Mouse (Mus musculus) MEL (cell line): Measurements from ENCODE around the gene Gm49388. TPM values are rescaled to one million over a fixed set of nuclear protein-coding genes. Genes with fewer than 3 reads are reported as not detected.

Experiments
- DNase-seq: peaks from one replicate; pipeline ENCODE4 v3.0.0; 2011; ENCODE audit warnings: low read depth, low spot score
- H3K27ac ChIP-seq: 2 replicates; pipeline ENCODE4 v1.5.1; 2012; ENCODE audit warnings: low read depth, mild to moderate bottlenecking, control low read depth, low read length, moderate library complexity; ENCODE audit not compliant: control insufficient read depth
- H3K27me3 ChIP-seq, 2 experiments: fragments of 150-350 bp in 1 of 2; sonication (generic) in 1 of 2; 2 replicates each; pipeline ENCODE4 v1.6.1; 2012; ENCODE audit warnings: low read length in 2 of 2, mild to moderate bottlenecking in 2 of 2, improper control_type of control experiment in 1 of 2, moderate library complexity in 1 of 2; ENCODE audit not compliant: insufficient read depth in 2 of 2, control insufficient read depth in 1 of 2
- H3K36me3 ChIP-seq, 2 experiments: 2 replicates each; pipeline ENCODE4 v1.6.1; 2012 to 2014; ENCODE audit warnings: low read length in 2 of 2, improper control_type of control experiment in 1 of 2, inconsistent platforms in 1 of 2, mild to moderate bottlenecking in 1 of 2; ENCODE audit not compliant: insufficient read depth in 2 of 2, control insufficient read depth in 1 of 2
- H3K4me1 ChIP-seq, 2 experiments: fragments of 150-350 bp in 1 of 2; sonication (generic) in 1 of 2; 2 replicates each; pipeline ENCODE4 v1.6.1; 2012; ENCODE audit warnings: low read length in 2 of 2, improper control_type of control experiment in 1 of 2, mild to moderate bottlenecking in 1 of 2; ENCODE audit not compliant: insufficient read depth in 2 of 2, control insufficient read depth in 1 of 2
- H3K4me3 ChIP-seq, 2 experiments: fragments of 150-350 bp in 1 of 2; sonication (generic) in 1 of 2; 2 replicates each; pipeline ENCODE4 v1.5.1; 2012; ENCODE audit warnings: low read depth in 2 of 2, low read length in 2 of 2, mild to moderate bottlenecking in 2 of 2, moderate library complexity in 2 of 2, control low read depth in 1 of 2, improper control_type of control experiment in 1 of 2; ENCODE audit not compliant: control insufficient read depth in 1 of 2, insufficient read depth in 1 of 2
- H3K79me2 ChIP-seq: 2 replicates; pipeline ENCODE4 v1.6.1; 2012; ENCODE audit warnings: mild to moderate bottlenecking, low read length, moderate library complexity; ENCODE audit not compliant: control insufficient read depth, poor library complexity, insufficient read depth
- H3K9ac ChIP-seq: 2 replicates; pipeline ENCODE4 v1.6.1; 2012; ENCODE audit warnings: low read depth, mild to moderate bottlenecking, control low read depth, low read length, moderate library complexity; ENCODE audit not compliant: control insufficient read depth, poor library complexity, severe bottlenecking
- H3K9me3 ChIP-seq: fragments of 150-350 bp; sonication (generic); replicated peaks from 2 replicates; pipeline ENCODE4 v1.6.1; 2012; ENCODE audit warnings: mild to moderate bottlenecking, low read length, improper control_type of control experiment, moderate library complexity; ENCODE audit not compliant: insufficient read depth
- BHLHE40 ChIP-seq: IDR thresholded peaks from 2 replicates; pipeline ENCODE4 v1.6.1; 2012; ENCODE audit warnings: low read depth, mild to moderate bottlenecking, inconsistent platforms, low read length, improper control_type of control experiment, borderline replicate concordance
- CHD1 ChIP-seq: IDR thresholded peaks from 2 replicates; pipeline ENCODE4 v1.6.1; 2012; ENCODE audit warnings: low read depth, mild to moderate bottlenecking, inconsistent platforms, low read length, improper control_type of control experiment
- CHD2 ChIP-seq: IDR thresholded peaks from 2 replicates; pipeline ENCODE4 v1.6.1; 2011; ENCODE audit warnings: low read length, improper control_type of control experiment
- ELF1 ChIP-seq: IDR thresholded peaks from 2 replicates; pipeline ENCODE4 v1.6.1; 2014; ENCODE audit warnings: low read depth, mild to moderate bottlenecking, inconsistent platforms, low read length, improper control_type of control experiment, moderate library complexity
- EP300 ChIP-seq, 2 experiments: IDR thresholded peaks; 2 replicates each; pipeline ENCODE4 v1.6.1; 2011; ENCODE audit warnings: improper control_type of control experiment in 2 of 2, low read length in 2 of 2, low read depth in 1 of 2, mild to moderate bottlenecking in 1 of 2
- ETS1 ChIP-seq: IDR thresholded peaks from 2 replicates; pipeline ENCODE4 v1.6.1; 2012; ENCODE audit warnings: low read depth, mild to moderate bottlenecking, inconsistent platforms, low read length, improper control_type of control experiment, moderate library complexity
- GATA1 ChIP-seq: IDR thresholded peaks from 2 replicates; pipeline ENCODE4 v1.6.1; 2011; ENCODE audit warnings: low read depth, low read length, improper control_type of control experiment
- HCFC1 ChIP-seq: IDR thresholded peaks from 2 replicates; pipeline ENCODE4 v1.6.1; 2012; ENCODE audit warnings: low read depth, mild to moderate bottlenecking, inconsistent platforms, low read length, improper control_type of control experiment, moderate library complexity
- KAT2A ChIP-seq: conservative IDR thresholded peaks from 2 replicates; pipeline ENCODE4 v1.6.1; 2012; ENCODE audit warnings: low read depth, low read length, improper control_type of control experiment, inconsistent platforms
- MAX ChIP-seq: IDR thresholded peaks from 2 replicates; pipeline ENCODE4 v1.6.1; 2011; ENCODE audit warnings: low read length, improper control_type of control experiment
- MXI1 ChIP-seq: IDR thresholded peaks from 2 replicates; pipeline ENCODE4 v1.6.1; 2011; ENCODE audit warnings: mild to moderate bottlenecking, low read depth, low read length, improper control_type of control experiment
- MYB ChIP-seq: IDR thresholded peaks from 2 replicates; pipeline ENCODE4 v1.6.1; 2011; ENCODE audit warnings: mild to moderate bottlenecking, low read depth, low read length, improper control_type of control experiment
- MYC ChIP-seq: IDR thresholded peaks from 2 replicates; pipeline ENCODE4 v1.6.1; 2011; ENCODE audit warnings: low read depth, mild to moderate bottlenecking, low read length, improper control_type of control experiment, moderate library complexity
- POLR2A ChIP-seq, 2 experiments: IDR thresholded peaks; 2 replicates each; pipeline ENCODE4 v1.6.1; 2011 to 2012; ENCODE audit warnings: low read length in 2 of 2, mild to moderate bottlenecking in 2 of 2, control low read depth in 1 of 2, improper control_type of control experiment in 1 of 2, low read depth in 1 of 2, moderate library complexity in 1 of 2; ENCODE audit not compliant: control insufficient read depth in 1 of 2, insufficient read depth in 1 of 2, poor library complexity in 1 of 2
- POLR2AphosphoS2 ChIP-seq: IDR thresholded peaks from 2 replicates; pipeline ENCODE4 v1.6.1; 2011; ENCODE audit warnings: low read length, improper control_type of control experiment
- POLR2AphosphoS5 ChIP-seq: IDR thresholded peaks from 2 replicates; pipeline ENCODE4 v1.6.1; 2012; ENCODE audit warnings: low read depth, borderline replicate concordance, mild to moderate bottlenecking, inconsistent platforms, low read length, moderate library complexity, mixed read lengths
- RAD21 ChIP-seq: IDR thresholded peaks from 2 replicates; pipeline ENCODE4 v1.6.1; 2011; ENCODE audit warnings: mild to moderate bottlenecking, low read depth, low read length, improper control_type of control experiment
- RCOR1 ChIP-seq: IDR thresholded peaks from 2 replicates; pipeline ENCODE4 v1.6.1; 2012; ENCODE audit warnings: low read depth, mild to moderate bottlenecking, inconsistent platforms, low read length, improper control_type of control experiment
- SIN3A ChIP-seq: IDR thresholded peaks from 2 replicates; pipeline ENCODE4 v1.6.1; 2012; ENCODE audit warnings: low read length, improper control_type of control experiment, inconsistent platforms
- TAL1 ChIP-seq: IDR thresholded peaks from 2 replicates; pipeline ENCODE4 v1.6.1; 2012; ENCODE audit warnings: mild to moderate bottlenecking, inconsistent platforms, low read length, moderate library complexity, mixed read lengths
- TBP ChIP-seq: IDR thresholded peaks from 2 replicates; pipeline ENCODE4 v1.8.0; 2011; ENCODE audit warnings: low read depth, low read length, improper control_type of control experiment
- TCF12 ChIP-seq: IDR thresholded peaks from 2 replicates; pipeline ENCODE4 v1.6.1; 2014; ENCODE audit warnings: low read depth, mild to moderate bottlenecking, inconsistent platforms, low read length, improper control_type of control experiment, moderate library complexity
- USF1 ChIP-seq: IDR thresholded peaks from 2 replicates; pipeline ENCODE4 v1.6.1; 2014; ENCODE audit warnings: low read depth, mild to moderate bottlenecking, inconsistent platforms, low read length, improper control_type of control experiment, moderate library complexity
- ZC3H11A ChIP-seq: IDR thresholded peaks from 2 replicates; pipeline ENCODE4 v1.6.1; 2012; ENCODE audit warnings: low read depth, mild to moderate bottlenecking, inconsistent platforms, low read length, improper control_type of control experiment
- ZNF384 ChIP-seq: IDR thresholded peaks from 2 replicates; pipeline ENCODE4 v1.6.1; 2012; ENCODE audit warnings: low read depth, mild to moderate bottlenecking, inconsistent platforms, low read length, improper control_type of control experiment
- polyA plus RNA-seq, 2 experiments: library from polyadenylated mRNA; stranded (reverse) in 1 of 2; unstranded in 1 of 2; fragments of >175 nt in 1 of 2; fragments of >200 nt in 1 of 2; gene quantifications; 2 replicates each; pipeline versions ENCODE4 v1.2.1 to v1.2.4; 2012; ENCODE audit warnings: low replicate concordance in 2 of 2, low read depth in 1 of 2; ENCODE audit not compliant: insufficient read length in 2 of 2, insufficient read depth in 1 of 2, missing spikeins in 1 of 2
- total RNA-seq: library from RNA; depleted of rRNA; stranded (reverse); fragments of 300-350 nt; gene quantifications from 2 replicates; pipeline ENCODE4 v1.2.3, GENCODE M21; 2012

Gene Gm49388
- total and polyA plus RNA-seq, 3 experiments, result 0.73 to 1.3 TPM; not detected in 1

GRCm38 (mm10) chr7:127770039-127770905 lies 15.1 kb upstream of the Gm49388 start:
- H3K4me3 ChIP-seq, result peak overlapping the region; percentile 82 to 93
- peak overlapping the region; percentile 98 for H3K9ac ChIP-seq
- H3K27ac ChIP-seq, result peak overlapping the region; percentile 93
- no peaks in the 10 kb centered on the region for H3K9me3 ChIP-seq
- H3K27me3 ChIP-seq, result no peaks in the 10 kb centered on the region
- TF ChIP-seq USF1 (no peak), SIN3A (peak; percentile 20), TBP (peak; percentile 60; the same call in 1 of the 2 replicates), MYC (peak; percentile 83), HCFC1 (peak; percentile 29; the same call in 1 of the 2 replicates), POLR2AphosphoS2 (peak; percentile 25; the same call in 1 of the 2 replicates), ZNF384 (no peak), ZC3H11A (no peak), TCF12 (peak; percentile 83), ETS1 (peak; percentile 48; the same call in 1 of the 2 replicates), CHD1 (peak; percentile 91), RAD21 (no peak), POLR2A (IDR thresholded peaks at IDR 0.05; ENCODE audit: control insufficient read depth in 1 of 2, insufficient read depth in 1 of 2, low read depth in 1 of 2, low read length in 2 of 2, poor library complexity in 1 of 2) (peak; percentile 52 to 56; a peak in 3 of 4 replicates), CHD2 (peak; percentile 2; the same call in 1 of the 2 replicates), POLR2AphosphoS5 (no peak; the same call in 1 of the 2 replicates), EP300 (IDR thresholded peaks at IDR 0.05; ENCODE audit: low read depth in 1 of 2, low read length in 2 of 2) (peak; percentile 65 to 92), ELF1 (peak; percentile 47; the same call in 1 of the 2 replicates), RCOR1 (peak; percentile 25; the same call in 1 of the 2 replicates), KAT2A (0 out of 2 replicates have a peak, but pooled peaks have one; percentile 13), MAX (peak; percentile 79), BHLHE40 (no peak), MYB (peak; percentile 68), GATA1 (peak; percentile 86), TAL1 (peak; percentile 66), MXI1 (peak; percentile 87)
- TF ChIP-seq, all 39 proteins: peak for 19
- Histone ChIP-seq H3K79me2 (peaks cover 24% of the 10 kb centered on the region), H3K4me1 (peaks cover 5 to 34% of the 10 kb centered on the region in 2 experiments; a peak in 3 of 4 replicates), H3K36me3 (peaks cover 0 to 28% of the 10 kb centered on the region in 2 experiments; a peak in 2 of 4 replicates)
- peak; percentile 78 for DNase-seq
